Mouse (Mus musculus): Measurements from ENCODE around the gene Col4a6. TPM values are rescaled to one million over a fixed set of nuclear protein-coding genes. Genes with fewer than 3 reads are reported as not detected.

Gene Col4a6
- total RNA-seq, 2 experiments from 2014 or later = not detected

DNA sequence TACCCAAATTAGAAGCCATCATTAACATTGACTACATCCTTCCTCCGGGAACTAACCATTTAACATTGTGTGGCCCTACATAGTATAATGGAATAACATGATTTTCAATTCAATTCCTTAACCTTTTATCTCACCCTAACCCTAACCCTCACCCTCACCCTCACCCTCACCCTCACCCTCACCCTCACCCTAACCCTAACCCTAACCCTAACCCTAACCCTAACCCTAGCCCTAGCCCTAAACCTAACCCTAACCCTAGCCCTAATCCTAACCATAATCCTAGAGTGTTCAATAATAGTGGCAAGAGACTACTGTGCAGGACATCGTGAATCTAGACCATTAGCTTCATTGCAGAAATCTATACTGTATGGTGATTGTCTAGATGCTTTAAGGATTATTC lies 197.5 kb downstream of the Col4a6 start:
- ATAC-seq (replicated peaks; ENCODE audit: low FRiP score, poor library complexity, severe bottlenecking) = no peak

DNA sequence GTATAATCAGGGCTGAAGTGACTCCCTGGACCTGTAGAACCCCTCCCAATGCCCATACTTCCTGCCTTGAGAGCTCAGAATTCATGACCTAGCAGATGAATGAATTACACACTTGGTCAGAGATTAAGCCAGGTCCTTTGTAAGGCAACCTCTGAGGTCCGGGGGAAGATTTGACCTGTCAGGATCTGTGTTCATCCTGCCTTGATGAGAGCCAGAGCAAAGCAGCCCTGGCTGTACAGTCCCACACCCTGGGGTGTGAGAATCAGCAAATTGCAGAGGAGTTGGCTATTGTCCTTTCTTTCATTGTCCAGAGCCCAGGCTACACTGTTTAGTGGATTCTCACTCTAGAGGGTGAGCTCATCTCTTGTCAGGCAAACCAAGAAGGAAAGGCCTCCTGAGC lies 207.9 kb downstream of the Col4a6 start:
- no peak for ATAC-seq (replicated peaks; ENCODE audit: low FRiP score, poor library complexity, severe bottlenecking)

DNA sequence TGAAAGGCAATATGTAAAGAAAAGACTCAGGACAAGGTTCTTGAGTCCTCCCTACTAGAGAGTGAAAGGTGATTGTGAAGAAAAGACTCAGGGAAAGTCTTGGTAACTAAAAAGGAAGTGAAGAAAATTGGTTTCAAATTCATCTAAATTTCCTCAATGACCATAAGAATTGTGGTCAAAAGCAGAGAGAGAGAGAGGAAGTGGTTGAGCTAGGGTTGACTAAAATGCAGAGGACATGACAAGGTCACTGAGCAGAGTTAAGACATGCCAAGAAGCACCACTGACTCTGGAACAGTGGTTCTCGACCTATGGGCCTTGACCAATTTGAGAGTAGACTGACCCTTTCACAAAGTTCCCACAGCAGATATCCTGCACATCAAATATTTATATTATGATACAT lies 224.2 kb downstream of the Col4a6 start:
- ATAC-seq (replicated peaks; ENCODE audit: low FRiP score, poor library complexity, severe bottlenecking) = no peak

- no peak for ATAC-seq (replicated peaks; ENCODE audit: low FRiP score, poor library complexity, severe bottlenecking)
Observed at GRCm38 (mm10) chrX:141236564-141237333, 237.1 kb downstream of the Col4a6 start.

DNA sequence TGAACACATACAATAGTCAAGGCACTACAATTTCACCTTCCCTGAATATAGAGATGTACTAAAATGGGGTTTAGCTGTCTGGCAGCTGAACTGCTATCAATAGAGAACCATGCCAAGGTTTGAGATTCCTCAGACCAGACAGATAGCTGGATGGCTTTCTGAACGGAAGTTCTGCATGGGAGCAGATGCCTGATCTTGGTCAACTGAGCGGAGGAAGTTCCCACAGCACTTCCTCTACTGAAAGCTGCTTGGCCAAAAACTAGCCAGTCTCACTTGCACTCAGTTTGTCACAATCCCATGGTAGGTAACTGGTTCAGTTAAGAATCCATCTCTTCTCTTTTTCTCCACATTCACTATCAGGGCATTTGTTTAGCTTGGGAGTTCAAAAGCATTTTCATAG lies 245.7 kb downstream of the Col4a6 start:
- no peak for ATAC-seq (replicated peaks; ENCODE audit: low FRiP score, poor library complexity, severe bottlenecking)

- no peak for ATAC-seq (replicated peaks; ENCODE audit: low FRiP score, poor library complexity, severe bottlenecking)
Observed at GRCm38 (mm10) chrX:141212802-141213201, 261.1 kb downstream of the Col4a6 start.

DNA sequence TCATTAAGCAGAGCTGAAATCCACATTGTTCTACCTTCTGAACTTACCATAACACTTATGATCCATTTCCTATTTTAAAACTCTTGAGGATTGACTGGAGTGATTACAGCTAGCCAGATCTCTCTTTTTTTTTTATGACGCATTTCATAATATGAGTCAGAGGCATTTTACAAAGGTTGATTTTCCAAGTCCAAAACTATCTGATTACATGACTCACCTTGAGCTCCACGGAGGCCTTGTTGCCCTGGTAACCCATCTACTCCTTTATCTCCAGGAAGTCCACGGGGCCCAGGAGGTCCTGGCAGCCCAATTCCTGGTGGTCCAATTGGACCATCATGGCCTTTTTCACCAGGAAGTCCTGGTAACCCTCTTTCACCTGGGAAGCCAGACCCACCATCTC lies 274.9 kb downstream of the Col4a6 start:
- no peak for ATAC-seq (replicated peaks; ENCODE audit: low FRiP score, poor library complexity, severe bottlenecking)

DNA sequence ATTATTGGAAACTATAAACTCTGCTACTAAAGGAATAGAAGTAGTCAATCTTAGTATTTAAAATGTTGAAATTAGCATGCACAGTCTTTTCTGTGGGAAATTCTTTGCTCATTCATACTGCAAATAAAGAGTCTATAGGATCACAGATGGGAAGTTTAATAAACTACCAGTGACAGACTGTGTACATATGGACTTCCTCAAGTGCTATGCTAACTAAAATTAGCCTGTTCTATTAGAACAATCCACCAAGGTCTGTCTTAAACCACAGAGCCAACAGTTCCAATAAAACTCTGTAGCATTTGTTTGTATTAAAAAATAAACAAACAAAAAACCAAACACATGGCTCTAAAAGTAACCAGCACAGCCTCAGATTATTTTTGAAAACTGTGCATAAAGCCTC lies 278.8 kb downstream of the Col4a6 start:
- no peak for ATAC-seq (replicated peaks; ENCODE audit: low FRiP score, poor library complexity, severe bottlenecking)

DNA sequence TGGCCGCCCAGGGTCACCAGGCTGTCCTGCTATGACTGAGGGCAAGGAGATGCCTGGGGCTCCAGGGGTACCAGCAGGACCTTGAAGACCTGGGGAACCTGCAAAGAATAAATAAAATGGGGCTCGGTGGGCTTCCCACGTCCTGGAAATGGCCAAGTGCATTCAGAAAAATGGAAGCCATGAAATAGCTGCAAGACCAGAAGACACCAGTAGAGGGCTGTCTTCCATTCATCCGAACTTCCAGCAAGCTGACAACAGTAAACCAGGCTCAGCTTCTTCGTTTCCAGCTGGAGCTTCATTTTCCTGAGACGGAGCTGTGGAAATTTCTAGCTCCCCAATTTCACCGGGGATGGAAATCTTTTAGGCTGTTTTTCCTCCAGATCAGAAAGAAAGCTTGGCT lies 298.5 kb downstream of the Col4a6 start:
- no peak for ATAC-seq (replicated peaks; ENCODE audit: low FRiP score, poor library complexity, severe bottlenecking)

- ATAC-seq (replicated peaks; ENCODE audit: low FRiP score, poor library complexity, severe bottlenecking) = no peak
Observed at GRCm38 (mm10) chrX:141165067-141165466, 308.8 kb downstream of the Col4a6 start.

DNA sequence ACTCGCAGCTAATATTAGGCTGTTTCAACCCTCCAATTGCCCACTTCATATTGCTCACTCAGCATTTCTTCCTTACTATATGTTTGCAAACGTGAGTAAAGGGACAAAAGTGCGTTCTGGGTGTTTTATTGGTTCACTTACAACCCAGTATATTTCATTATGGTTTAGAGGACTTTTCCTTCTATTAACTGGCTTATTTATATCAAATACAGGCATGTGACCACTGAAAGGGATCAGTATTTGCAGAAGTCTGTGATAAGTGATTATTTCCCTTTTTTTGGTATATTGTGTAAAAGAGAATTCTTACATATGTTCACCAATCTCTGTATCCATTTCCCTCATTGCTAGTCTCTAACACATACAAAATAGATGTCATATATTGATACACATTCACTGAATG lies 313.5 kb downstream of the Col4a6 start:
- ATAC-seq (replicated peaks; ENCODE audit: low FRiP score, poor library complexity, severe bottlenecking) = no peak

GRCm38 (mm10) chrX:141158160-141158559 lies 315.7 kb downstream of the Col4a6 start:
- no peak for ATAC-seq (replicated peaks; ENCODE audit: low FRiP score, poor library complexity, severe bottlenecking)

DNA sequence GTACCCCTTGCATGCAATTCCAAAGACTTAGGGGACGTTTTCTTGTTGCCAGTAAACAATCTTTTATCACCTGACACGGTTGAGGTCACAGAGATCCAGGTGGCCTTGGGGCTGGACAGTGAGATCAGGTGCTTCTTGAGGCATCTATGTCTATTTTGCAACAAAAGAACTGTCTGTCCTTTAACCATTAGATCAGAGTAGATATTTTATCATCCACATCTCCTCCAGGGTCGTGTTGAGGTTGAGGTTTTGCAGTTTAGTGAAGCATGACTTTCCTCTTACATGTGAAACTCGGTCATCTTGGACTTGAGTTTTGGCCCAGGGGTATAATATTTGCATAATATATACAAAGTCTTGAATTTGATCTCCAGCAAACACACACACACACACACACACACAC lies 316.2 kb downstream of the Col4a6 start:
- ATAC-seq (replicated peaks; ENCODE audit: low FRiP score, poor library complexity, severe bottlenecking) = no peak

DNA sequence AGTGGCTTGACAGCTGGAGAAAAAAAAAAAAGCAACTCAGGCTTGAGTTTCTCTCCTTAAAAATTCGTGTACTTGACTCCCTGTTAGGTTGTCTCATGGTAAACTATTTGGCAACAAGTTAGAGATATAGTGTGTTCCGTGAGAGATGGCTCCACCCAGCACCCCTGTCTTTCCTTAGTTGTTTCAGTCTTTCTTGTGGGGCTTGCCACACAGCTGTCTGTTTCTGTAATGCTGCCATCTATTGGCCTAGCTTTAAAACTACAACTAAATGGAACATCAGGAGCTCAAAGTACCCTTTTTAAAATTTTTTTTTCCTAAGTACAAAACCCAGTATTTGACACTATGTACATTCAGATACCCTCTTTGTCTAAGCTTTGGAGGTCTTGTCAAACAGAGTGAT lies 317.2 kb downstream of the Col4a6 start:
- ATAC-seq (replicated peaks; ENCODE audit: low FRiP score, poor library complexity, severe bottlenecking) = 0 out of 2 replicates have a peak, but pooled peaks have one; percentile 59

DNA sequence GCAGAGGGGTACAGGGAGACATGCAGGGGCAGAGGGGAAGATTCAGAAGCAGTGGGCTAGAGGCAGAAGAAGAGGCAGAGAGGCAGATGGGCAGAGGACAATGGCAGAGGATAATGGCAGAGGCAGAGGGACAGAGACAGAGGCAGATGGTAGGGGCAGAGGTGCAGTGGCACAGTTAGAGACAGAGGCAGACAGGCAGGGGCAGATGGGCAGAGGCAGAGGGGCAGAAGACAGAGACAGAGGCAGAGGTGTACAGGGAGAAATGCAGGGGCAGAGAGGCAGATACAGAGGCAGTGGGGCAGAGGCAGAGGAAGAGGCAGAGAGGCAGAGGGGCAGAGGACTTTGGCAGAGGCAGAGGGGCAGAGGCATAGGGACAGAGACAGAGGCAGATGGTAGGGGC lies 322.7 kb downstream of the Col4a6 start:
- ATAC-seq (replicated peaks; ENCODE audit: low FRiP score, poor library complexity, severe bottlenecking) = 0 out of 2 replicates have a peak, but pooled peaks have one; percentile 45

- no peak for ATAC-seq (replicated peaks; ENCODE audit: low FRiP score, poor library complexity, severe bottlenecking)
Observed at GRCm38 (mm10) chrX:141150290-141150689, 323.6 kb downstream of the Col4a6 start.

DNA sequence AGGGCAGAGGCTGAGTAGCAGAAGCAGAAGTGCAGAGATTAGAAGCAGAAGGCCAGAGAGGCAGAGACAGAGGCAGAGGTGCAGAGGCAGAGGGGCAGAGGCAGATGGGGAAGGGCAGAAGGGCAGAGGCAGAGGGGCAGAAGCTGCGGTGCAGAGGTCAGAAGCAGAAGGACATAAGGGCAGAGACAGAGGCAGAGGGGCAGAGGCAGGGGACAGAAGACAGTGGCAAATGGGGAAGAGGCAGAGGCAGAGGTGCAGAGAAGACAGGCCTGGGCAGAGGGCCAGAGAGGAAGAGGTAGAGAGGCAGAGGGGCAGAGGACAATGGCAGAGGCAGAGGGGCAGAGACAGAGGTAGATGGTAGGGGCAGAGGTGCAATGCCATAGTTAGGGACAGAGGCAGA lies 324.2 kb downstream of the Col4a6 start:
- ATAC-seq (replicated peaks; ENCODE audit: low FRiP score, poor library complexity, severe bottlenecking) = no peak

Other genes starting within 250 kb of the Col4a6 start
- not detected in 2 replicates for gene Col4a5, start 1.3 kb upstream of the Col4a6 start, total RNA-seq (2015; ENCODE audit: low replicate concordance)
- gene Col4a5, start 1.3 kb upstream of the Col4a6 start, total RNA-seq (2017; ENCODE audit: low replicate concordance) = not detected in 2 replicates

Data from erythroid progenitor cell, adult 5-6 weeks (primary cell).